Mouse (Mus musculus) neural tube, embryonic 11.5 days (tissue): ENCODE results near the gene Fam104a. TPM values are rescaled to one million over a fixed set of nuclear protein-coding genes. Genes with fewer than 3 reads are reported as not detected.
A peak's percentile ranks its signal among the peaks of the same experiment; 100 is the strongest.

Experiments
- ATAC-seq: fragments of 200-750 bp; cut with Nextera tagmentation; 2 replicates; pipeline ENCODE4 v1.8.0; 2017; ENCODE audit warnings: moderate number of reproducible peaks, mild to moderate bottlenecking, moderate TSS enrichment, moderate library complexity; ENCODE audit not compliant: insufficient read depth, low FRiP score, low TSS enrichment
- DNase-seq: peaks from one replicate; pipeline ENCODE4 v3.0.0-alpha.2; 2015; ENCODE audit warnings: low spot score
- H3K27ac ChIP-seq: fragments of 300-500 bp; sonication (generic); 2 replicates; pipeline ENCODE4 v1.5.1; 2014; ENCODE audit warnings: low read depth, mild to moderate bottlenecking, low read length
- H3K27me3 ChIP-seq: fragments of 300-500 bp; sonication (generic); 2 replicates; pipeline ENCODE4 v1.6.1; 2014; ENCODE audit warnings: mild to moderate bottlenecking, low read length, mixed read lengths; ENCODE audit not compliant: control insufficient read depth, insufficient read depth
- H3K36me3 ChIP-seq: fragments of 300-500 bp; sonication (generic); 2 replicates; pipeline ENCODE4 v1.6.1; 2014; ENCODE audit warnings: mild to moderate bottlenecking, low read length, moderate library complexity, mixed read lengths; ENCODE audit not compliant: control insufficient read depth, insufficient read depth
- H3K4me1 ChIP-seq: fragments of 300-500 bp; sonication (generic); 2 replicates; pipeline ENCODE4 v1.6.1; 2014; ENCODE audit warnings: low read length, mixed read lengths; ENCODE audit not compliant: control insufficient read depth, insufficient read depth
- H3K4me2 ChIP-seq: fragments of 300-500 bp; sonication (generic); 2 replicates; pipeline ENCODE4 v1.6.1; 2014; ENCODE audit warnings: low read depth, mild to moderate bottlenecking, moderate library complexity
- H3K4me3 ChIP-seq: fragments of 300-500 bp; sonication (generic); 2 replicates; pipeline ENCODE4 v1.5.1; 2014; ENCODE audit warnings: low read depth, low read length
- H3K9ac ChIP-seq: fragments of 300-500 bp; sonication (generic); 2 replicates; pipeline ENCODE4 v1.6.1; 2014; ENCODE audit warnings: mild to moderate bottlenecking, low read length
- H3K9me3 ChIP-seq: fragments of 300-500 bp; sonication (generic); 2 replicates; pipeline ENCODE4 v1.6.1; 2016; ENCODE audit warnings: low read length; ENCODE audit not compliant: control insufficient read depth
- WGBS: fragments of 180-500 bp; shearing (Covaris S2); extraction: QIAGEN DNeasy Blood & Tissue Kit; methylation state at CpG from one replicate; pipeline ENCODE4 v1.1.7; 2014; 5-methylcytosine and 5-hydroxymethylcytosine counted together
- polyA plus RNA-seq: library from polyadenylated mRNA; unstranded; fragments of >200 nt; fragmentation: Nextera tagmentation; extraction: Ambion mirVana; gene quantifications from 2 replicates; pipeline ENCODE4 v1.2.1, GENCODE M21; 2014

The Fam104a gene
- polyA plus RNA-seq, 1 experiment from 2014 or later, result 57.9 TPM

- Histone ChIP-seq H3K9ac (peak overlapping the region; percentile 39), H3K36me3 (no peaks in the 10 kb centered on the region), H3K4me2 (peak overlapping the region; percentile 23), H3K27ac (peak overlapping the region; percentile 85), H3K9me3 (no peaks in the 10 kb centered on the region), H3K4me1 (peaks cover 5% of the 10 kb centered on the region; the same call in 1 of the 2 replicates), H3K27me3 (no peaks in the 10 kb centered on the region), H3K4me3 (no peak overlapping the region)
- ATAC-seq (peak; percentile 77), DNase-seq (peak; percentile 81)
- WGBS, result 8% methylated on average over 24 of the region's 24 CpGs
Measured at GRCm38 (mm10) chr11:113611664-113612611, 72.0 kb downstream of the Fam104a start.

Other genes starting within 250 kb of the Fam104a start
- gene Sstr2, start 64.8 kb downstream of the Fam104a start, polyA plus RNA-seq, result 20.5 and 23.8 TPM in 2 replicates
- gene Cog1, start 35.0 kb downstream of the Fam104a start, polyA plus RNA-seq, result 44.3 and 47.7 TPM in 2 replicates
- gene Slc39a11, start 34.1 kb downstream of the Fam104a start, polyA plus RNA-seq, result 20.1 and 20.5 TPM in 2 replicates
- 24.5 and 25.5 TPM in 2 replicates for gene D11Wsu47e, start 257 bp upstream of the Fam104a start, polyA plus RNA-seq
- gene Cpsf4l, start 25.9 kb upstream of the Fam104a start, polyA plus RNA-seq, result 0.26 and 0.50 TPM in 2 replicates
- 73.3 and 78.2 TPM in 2 replicates for gene Cdc42ep4, start 67.7 kb upstream of the Fam104a start, polyA plus RNA-seq